Mouse (Mus musculus): Measurements from ENCODE around the gene Cttn. TPM values are rescaled to one million over a fixed set of nuclear protein-coding genes. Genes with fewer than 3 reads are reported as not detected.

Gene Cttn
- 186 and 202 TPM in 2 replicates for polyA plus RNA-seq (2014; fragmentation: Nextera tagmentation; extraction: Ambion mirVana)

DNA sequence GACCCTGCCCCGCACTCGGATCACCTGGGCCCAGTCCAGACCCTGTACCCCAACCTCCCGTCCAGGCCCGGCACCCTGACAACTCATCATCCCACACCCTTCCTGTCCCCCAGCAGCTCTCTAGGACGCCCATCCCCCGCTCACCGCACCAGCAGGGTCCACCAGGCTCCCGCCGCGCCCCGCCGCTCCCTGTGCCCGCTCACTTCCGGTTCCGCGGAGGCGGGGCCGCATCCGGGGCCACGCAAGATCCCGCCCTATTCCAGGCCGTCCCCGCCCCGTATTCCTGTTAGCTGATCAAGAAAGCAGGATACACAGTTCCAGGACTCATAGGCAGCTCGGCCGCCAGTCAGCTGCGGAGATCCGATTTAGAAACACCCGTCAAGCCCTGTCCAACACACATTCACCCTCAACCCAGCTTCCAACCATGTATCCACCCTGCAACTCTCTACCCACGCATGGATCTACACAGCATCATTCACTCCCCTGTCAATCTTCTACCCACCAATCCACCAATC lies at the start of gene Cttn:
Gene Cttn (minus strand): TSS at position 465 of the 515 bp plus-strand sequence.
- Histone ChIP-seq H3K4me2 (ENCODE audit: low read depth) (peak within 1 kb of the TSS; percentile 89), H3K27ac (ENCODE audit: low read depth, low read length) (peak within 1 kb of the TSS; percentile 64)
- ATAC-seq (ENCODE audit: insufficient read depth, low FRiP score, low TSS enrichment) = peak; percentile 94

GRCm38 (mm10) chr7:144519852-144520251 lies 49.0 kb upstream of the Cttn start:
- H3K27me3 ChIP-seq (ENCODE audit: control insufficient read depth, insufficient read depth, low read length) = no peaks in the 10 kb centered on the region
- WGBS = 94% methylated on average over 5 of the region's 5 CpGs
- peaks cover 7% of the 10 kb centered on the region for H3K36me3 ChIP-seq (ENCODE audit: control insufficient read depth, insufficient read depth, low read length)
- no peak for DNase-seq (ENCODE audit: low spot score)
- no peak overlapping the region for H3K4me3 ChIP-seq (ENCODE audit: low read depth, low read length)
- ATAC-seq (ENCODE audit: insufficient read depth, low FRiP score, low TSS enrichment) = no peak
- no peak overlapping the region for H3K4me2 ChIP-seq (ENCODE audit: low read depth)
- H3K4me1 ChIP-seq (ENCODE audit: control insufficient read depth, insufficient read depth, low read length) = no peaks in the 10 kb centered on the region
- H3K9me3 ChIP-seq (ENCODE audit: control insufficient read depth, low read length) = no peaks in the 10 kb centered on the region
- no peak overlapping the region for H3K27ac ChIP-seq (ENCODE audit: low read depth, low read length)
- H3K9ac ChIP-seq (ENCODE audit: low read length) = no peak overlapping the region

More for the DNA sequence above, at the start of gene Cttn:
- Histone ChIP-seq H3K27me3 (ENCODE audit: control insufficient read depth, insufficient read depth, low read length) (no peaks in the 10 kb centered on the region), H3K9me3 (ENCODE audit: control insufficient read depth, low read length) (no peaks in the 10 kb centered on the region), H3K9ac (ENCODE audit: low read length) (peak within 1 kb of the TSS; percentile 94), H3K4me3 (ENCODE audit: low read depth, low read length) (peak within 1 kb of the TSS; percentile 97), H3K36me3 (ENCODE audit: control insufficient read depth, insufficient read depth, low read length) (no peaks in the 10 kb centered on the region; the same call in 1 of the 2 replicates), H3K4me1 (ENCODE audit: control insufficient read depth, insufficient read depth, low read length) (peaks cover 11% of the 10 kb centered on the region)
- WGBS = 0% methylated on average over 22 of the region's 30 CpGs
- peak; percentile 95 for DNase-seq (ENCODE audit: low spot score)

GRCm38 (mm10) chr7:144516711-144517110 lies 45.9 kb upstream of the Cttn start:
- no peak overlapping the region for H3K27ac ChIP-seq (ENCODE audit: low read depth, low read length)
- DNase-seq (ENCODE audit: low spot score) (no peak), ATAC-seq (ENCODE audit: insufficient read depth, low FRiP score, low TSS enrichment) (no peak)
- H3K4me3 ChIP-seq (ENCODE audit: low read depth, low read length) = no peak overlapping the region
- WGBS = 89% methylated on average over 5 of the region's 5 CpGs
- peaks cover 7% of the 10 kb centered on the region for H3K36me3 ChIP-seq (ENCODE audit: control insufficient read depth, insufficient read depth, low read length)
- H3K27me3 ChIP-seq (ENCODE audit: control insufficient read depth, insufficient read depth, low read length) = no peaks in the 10 kb centered on the region
- no peaks in the 10 kb centered on the region for H3K4me1 ChIP-seq (ENCODE audit: control insufficient read depth, insufficient read depth, low read length)
- H3K9me3 ChIP-seq (ENCODE audit: control insufficient read depth, low read length) = no peaks in the 10 kb centered on the region
- H3K9ac ChIP-seq (ENCODE audit: low read length) = no peak overlapping the region
- H3K4me2 ChIP-seq (ENCODE audit: low read depth) = no peak overlapping the region

DNA sequence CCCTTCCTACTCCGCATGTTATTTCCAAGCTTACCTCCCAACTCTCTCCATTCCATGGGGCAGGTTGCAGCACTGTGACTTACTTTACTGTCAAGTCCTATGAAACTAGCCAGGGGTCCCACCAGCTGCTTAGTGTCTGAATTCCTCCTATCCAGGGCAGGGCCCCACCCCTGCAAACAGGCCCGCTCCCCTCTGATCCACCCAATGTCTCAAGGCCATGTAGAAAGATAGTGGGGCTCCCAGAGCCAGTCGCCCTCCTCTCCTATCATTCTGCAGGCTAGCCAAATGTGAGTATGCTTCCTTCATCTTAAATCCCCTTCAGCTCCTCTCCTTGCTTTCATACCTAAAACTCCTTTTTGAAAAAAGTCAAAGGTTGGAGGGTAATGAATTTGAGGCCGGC lies 38.3 kb upstream of the Cttn start:
- WGBS = 91% methylated on average over 4 of the region's 4 CpGs
- Histone ChIP-seq H3K27me3 (ENCODE audit: control insufficient read depth, insufficient read depth, low read length) (no peaks in the 10 kb centered on the region), H3K4me1 (ENCODE audit: control insufficient read depth, insufficient read depth, low read length) (no peaks in the 10 kb centered on the region), H3K9ac (ENCODE audit: low read length) (no peak overlapping the region), H3K4me2 (ENCODE audit: low read depth) (no peak overlapping the region), H3K4me3 (ENCODE audit: low read depth, low read length) (no peak overlapping the region), H3K36me3 (ENCODE audit: control insufficient read depth, insufficient read depth, low read length) (peaks cover 14% of the 10 kb centered on the region), H3K9me3 (ENCODE audit: control insufficient read depth, low read length) (no peaks in the 10 kb centered on the region), H3K27ac (ENCODE audit: low read depth, low read length) (no peak overlapping the region)
- DNase-seq (ENCODE audit: low spot score) (no peak), ATAC-seq (ENCODE audit: insufficient read depth, low FRiP score, low TSS enrichment) (no peak)

DNA sequence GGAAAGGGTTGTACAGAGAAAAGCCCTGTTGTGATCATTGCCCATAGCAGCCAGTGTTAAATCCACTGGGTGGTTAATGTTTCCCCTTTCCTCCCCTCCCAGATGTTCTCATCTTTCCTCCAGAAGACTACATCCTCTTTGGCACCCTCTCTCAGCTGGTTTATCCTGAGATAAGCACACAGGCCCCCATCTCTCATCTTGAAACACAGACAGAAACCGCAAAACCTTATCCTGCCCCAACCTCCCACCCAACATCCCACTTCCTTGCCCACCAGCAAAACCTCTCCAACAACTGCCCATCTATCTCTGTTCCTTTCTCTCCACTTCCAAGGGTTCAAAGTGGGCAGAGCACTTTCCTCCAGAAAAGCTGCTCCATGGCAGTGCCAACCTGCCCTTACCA lies 36.0 kb upstream of the Cttn start:
- peaks cover 16% of the 10 kb centered on the region for H3K36me3 ChIP-seq (ENCODE audit: control insufficient read depth, insufficient read depth, low read length)

GRCm38 (mm10) chr7:144503959-144504358 lies 33.1 kb upstream of the Cttn start:
- Histone ChIP-seq H3K4me3 (ENCODE audit: low read depth, low read length) (no peak overlapping the region), H3K9ac (ENCODE audit: low read length) (no peak overlapping the region), H3K27ac (ENCODE audit: low read depth, low read length) (no peak overlapping the region), H3K27me3 (ENCODE audit: control insufficient read depth, insufficient read depth, low read length) (no peaks in the 10 kb centered on the region), H3K4me2 (ENCODE audit: low read depth) (no peak overlapping the region), H3K36me3 (ENCODE audit: control insufficient read depth, insufficient read depth, low read length) (peaks cover 14% of the 10 kb centered on the region), H3K4me1 (ENCODE audit: control insufficient read depth, insufficient read depth, low read length) (no peaks in the 10 kb centered on the region), H3K9me3 (ENCODE audit: control insufficient read depth, low read length) (no peaks in the 10 kb centered on the region)
- 89% methylated on average over 4 of the region's 4 CpGs for WGBS
- DNase-seq (ENCODE audit: low spot score) = no peak
- no peak for ATAC-seq (ENCODE audit: insufficient read depth, low FRiP score, low TSS enrichment)

More for the DNA sequence above, 36.0 kb upstream of the Cttn start:
- H3K9me3 ChIP-seq (ENCODE audit: control insufficient read depth, low read length) = no peaks in the 10 kb centered on the region
- no peak overlapping the region for H3K9ac ChIP-seq (ENCODE audit: low read length)
- no peak for DNase-seq (ENCODE audit: low spot score)
- no peak overlapping the region for H3K4me3 ChIP-seq (ENCODE audit: low read depth, low read length)
- H3K27ac ChIP-seq (ENCODE audit: low read depth, low read length) = no peak overlapping the region
- ATAC-seq (ENCODE audit: insufficient read depth, low FRiP score, low TSS enrichment) = no peak
- H3K4me2 ChIP-seq (ENCODE audit: low read depth) = no peak overlapping the region
- WGBS = 95% methylated on average over 1 of the region's 1 CpGs
- no peaks in the 10 kb centered on the region for H3K27me3 ChIP-seq (ENCODE audit: control insufficient read depth, insufficient read depth, low read length)
- H3K4me1 ChIP-seq (ENCODE audit: control insufficient read depth, insufficient read depth, low read length) = no peaks in the 10 kb centered on the region

DNA sequence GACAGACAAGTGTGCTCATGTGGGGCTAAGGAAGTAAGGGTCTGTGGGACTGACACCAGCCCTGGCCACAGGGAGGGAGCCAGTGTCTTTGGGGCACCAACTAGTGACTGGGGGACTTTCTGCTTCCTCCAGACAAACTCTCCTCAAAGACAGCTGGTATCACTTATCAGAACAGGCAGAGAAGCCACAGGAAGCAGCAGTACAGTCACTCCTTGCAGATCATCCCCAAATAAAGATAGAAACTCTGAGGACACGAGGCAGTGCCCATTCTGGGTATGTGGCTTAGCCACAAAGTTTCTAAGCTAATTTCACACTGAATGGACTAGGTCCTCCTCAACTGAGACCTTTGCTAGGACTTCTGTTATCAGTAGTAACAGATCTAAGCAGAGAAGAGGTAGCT lies 22.1 kb upstream of the Cttn start:
- Histone ChIP-seq H3K9ac (ENCODE audit: low read length) (no peak overlapping the region), H3K4me1 (ENCODE audit: control insufficient read depth, insufficient read depth, low read length) (no peaks in the 10 kb centered on the region), H3K36me3 (ENCODE audit: control insufficient read depth, insufficient read depth, low read length) (peaks cover 15% of the 10 kb centered on the region), H3K9me3 (ENCODE audit: control insufficient read depth, low read length) (no peaks in the 10 kb centered on the region), H3K4me3 (ENCODE audit: low read depth, low read length) (no peak overlapping the region), H3K27me3 (ENCODE audit: control insufficient read depth, insufficient read depth, low read length) (no peaks in the 10 kb centered on the region), H3K4me2 (ENCODE audit: low read depth) (no peak overlapping the region), H3K27ac (ENCODE audit: low read depth, low read length) (no peak overlapping the region)
- no peak for ATAC-seq (ENCODE audit: insufficient read depth, low FRiP score, low TSS enrichment)
- no peak for DNase-seq (ENCODE audit: low spot score)
- 63% methylated on average over 1 of the region's 1 CpGs for WGBS

- WGBS = 90% methylated on average over 8 of the region's 8 CpGs
- H3K27ac ChIP-seq (ENCODE audit: low read depth, low read length) = no peak overlapping the region
- no peak overlapping the region for H3K4me3 ChIP-seq (ENCODE audit: low read depth, low read length)
- H3K9me3 ChIP-seq (ENCODE audit: control insufficient read depth, low read length) = no peaks in the 10 kb centered on the region
- no peak overlapping the region for H3K9ac ChIP-seq (ENCODE audit: low read length)
- ATAC-seq (ENCODE audit: insufficient read depth, low FRiP score, low TSS enrichment) (no peak), DNase-seq (ENCODE audit: low spot score) (no peak)
- H3K4me2 ChIP-seq (ENCODE audit: low read depth) = no peak overlapping the region
- H3K4me1 ChIP-seq (ENCODE audit: control insufficient read depth, insufficient read depth, low read length) = no peaks in the 10 kb centered on the region
- H3K27me3 ChIP-seq (ENCODE audit: control insufficient read depth, insufficient read depth, low read length) = no peaks in the 10 kb centered on the region
- peaks cover 13% of the 10 kb centered on the region for H3K36me3 ChIP-seq (ENCODE audit: control insufficient read depth, insufficient read depth, low read length)
These were observed 19.5 kb upstream of the Cttn start for GRCm38 (mm10) chr7:144490201-144490873.

Data from neural tube, embryonic 11.5 days (tissue).